Mouse (Mus musculus): ENCODE results near the gene Plpp1.

The Plpp1 gene

DNA sequence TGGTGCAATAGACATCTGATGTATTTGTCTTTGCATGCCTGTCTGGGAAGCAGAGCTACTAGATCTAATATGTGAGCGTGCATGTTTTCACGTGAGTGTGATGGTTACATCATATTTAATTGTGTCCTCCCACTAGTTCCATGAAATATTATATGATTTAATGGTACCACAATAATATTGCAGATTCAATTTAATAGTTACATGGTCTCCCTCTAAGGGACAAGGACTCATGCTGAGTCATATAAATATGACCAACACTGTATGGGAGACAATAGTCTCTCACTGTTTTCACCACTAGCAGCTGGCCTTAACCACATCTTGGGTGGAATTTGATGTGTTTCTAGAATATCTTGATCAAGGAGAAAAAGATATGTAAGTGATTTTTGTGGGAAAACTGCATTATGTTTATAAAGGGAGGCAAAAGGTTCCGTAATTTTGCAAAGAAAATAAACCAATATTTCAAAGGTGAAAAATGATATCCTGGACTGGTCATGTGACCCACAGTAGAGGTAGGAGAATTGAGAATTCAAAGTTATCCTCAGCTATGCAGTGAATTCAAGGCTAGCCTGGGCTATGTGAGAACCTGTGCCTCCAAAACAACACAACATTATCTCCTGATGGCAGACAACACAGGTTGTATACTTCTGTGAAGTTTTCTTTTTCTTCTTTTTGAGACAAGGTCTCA lies 26.5 kb upstream of the Plpp1 start:
- DNase-seq: no peak

DNA sequence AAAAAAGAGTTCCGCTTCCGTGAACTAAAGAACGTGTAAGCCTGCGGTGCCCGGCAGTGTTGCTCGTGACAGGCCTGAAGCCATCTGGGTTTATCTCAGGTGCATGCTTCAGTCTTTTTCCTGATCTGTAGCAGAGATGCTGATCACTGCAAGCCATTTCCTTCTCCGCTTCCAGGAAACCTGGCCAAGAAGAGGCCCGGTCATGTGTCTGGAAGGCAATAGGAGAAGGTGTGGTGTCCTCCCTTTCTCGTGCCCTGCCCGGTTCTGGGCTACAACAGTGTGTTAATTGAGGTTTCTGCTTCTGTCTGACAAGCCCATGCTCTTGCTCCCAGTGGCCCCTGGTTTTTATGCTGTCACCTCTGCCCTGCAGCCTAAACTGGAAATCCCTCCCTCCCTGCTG lies 24.7 kb upstream of the Plpp1 start:
- DNase-seq: no peak

DNA sequence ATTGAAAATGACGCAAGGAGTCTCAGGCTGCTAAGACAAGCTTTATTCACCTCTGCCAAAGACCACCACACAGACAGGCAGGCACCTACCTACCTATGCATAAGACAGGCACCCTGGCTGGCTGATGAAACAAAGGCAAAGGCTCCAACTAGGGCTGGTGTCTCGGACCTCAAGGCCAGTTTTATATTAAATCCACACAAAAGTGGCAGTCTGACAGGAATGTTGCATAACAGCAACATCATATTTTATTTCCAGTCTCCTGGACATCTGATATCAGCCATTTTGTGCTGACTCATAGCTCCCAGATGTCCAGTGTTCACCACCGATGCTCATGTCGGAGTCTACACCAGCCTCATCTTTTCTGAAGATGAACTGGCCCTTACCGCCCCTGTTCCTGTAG lies 22.2 kb upstream of the Plpp1 start:
- no peak for DNase-seq

DNA sequence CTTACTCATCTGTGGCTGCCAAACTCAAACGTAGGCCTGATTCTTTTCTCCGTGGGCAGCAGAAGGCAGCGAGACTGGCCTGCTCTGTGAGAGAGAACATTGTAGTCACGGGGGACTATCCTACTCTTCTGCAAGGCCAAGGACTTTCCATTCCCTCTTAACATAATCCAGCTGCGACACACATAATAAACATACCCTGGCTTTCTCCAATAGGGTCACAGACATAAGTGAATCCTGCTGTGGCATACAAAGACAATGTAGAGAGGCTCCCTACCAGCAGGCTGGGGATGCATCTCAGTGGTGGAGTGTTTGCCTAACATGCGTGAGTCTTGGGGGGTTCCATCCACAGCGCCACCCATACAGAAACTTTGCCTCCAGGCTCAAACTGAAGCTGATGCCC lies 15.3 kb upstream of the Plpp1 start:
- no peak for DNase-seq

DNA sequence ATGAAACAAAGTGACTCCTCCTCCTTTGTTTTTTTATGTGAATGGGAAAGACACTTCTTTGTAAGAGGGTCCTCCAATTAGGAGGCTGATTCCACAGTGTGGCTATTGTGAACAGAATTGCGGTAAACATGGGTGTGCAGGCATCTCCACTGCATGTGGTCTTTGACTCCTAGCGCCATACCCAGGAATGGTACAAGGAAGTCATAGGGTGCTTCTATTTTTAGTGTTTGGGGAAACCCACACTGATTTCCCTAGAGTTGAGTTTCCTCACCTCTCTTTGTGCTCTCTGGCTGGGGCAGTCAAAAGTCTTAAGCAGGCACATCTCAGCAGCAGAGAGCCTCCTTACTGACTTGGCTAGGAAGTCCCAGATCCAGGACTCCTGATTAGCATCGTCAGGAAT lies 14.4 kb upstream of the Plpp1 start:
- DNase-seq: no peak

DNA sequence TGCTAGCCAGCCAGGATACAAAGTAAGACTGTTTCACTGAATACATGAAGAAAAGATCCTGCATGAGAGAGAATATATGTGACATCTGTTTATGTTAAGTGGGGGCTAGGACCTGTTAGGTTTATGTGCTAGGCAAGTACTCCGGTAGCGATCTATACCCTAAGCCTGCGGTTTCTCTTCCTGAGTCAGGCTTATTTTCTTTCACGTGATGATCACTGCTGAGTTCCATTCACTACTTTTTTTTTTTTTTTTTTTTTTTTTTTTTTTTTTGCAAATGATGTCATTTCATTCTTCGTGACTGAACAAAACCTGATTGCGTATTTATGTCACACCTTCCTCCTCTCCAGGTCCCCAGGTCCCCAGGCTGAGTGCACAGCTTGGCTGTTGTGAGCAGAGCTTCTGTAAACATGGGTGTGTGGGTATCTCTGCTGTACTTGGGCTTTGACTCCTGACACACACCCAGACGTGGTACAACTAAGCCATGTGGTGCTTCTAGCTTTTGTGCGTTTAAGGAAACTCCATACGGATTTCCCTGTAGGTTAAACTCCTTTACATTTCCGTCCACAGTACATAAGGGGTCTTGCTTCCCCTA lies 13.6 kb upstream of the Plpp1 start:
- DNase-seq: no peak

DNA sequence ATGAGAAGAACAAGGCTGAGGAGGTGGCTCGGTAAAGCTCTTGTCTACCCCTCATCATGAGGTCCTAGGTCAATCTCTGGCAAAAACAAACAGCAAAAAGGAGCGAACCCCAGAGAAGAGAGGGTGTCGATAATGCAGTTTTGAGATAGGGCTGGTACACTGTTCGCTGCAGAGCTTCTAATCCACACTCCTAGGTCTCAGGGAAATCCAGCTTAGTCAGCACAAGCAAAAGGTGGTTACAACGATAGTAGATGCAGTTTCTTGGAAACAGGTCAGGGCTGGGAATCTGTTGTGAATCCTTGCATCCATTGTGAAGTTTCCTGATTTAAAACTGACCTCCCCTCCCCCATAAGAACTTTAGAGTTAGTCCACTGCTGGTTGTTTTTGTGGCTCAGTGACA lies 9.8 kb upstream of the Plpp1 start:
- DNase-seq: no peak

DNA sequence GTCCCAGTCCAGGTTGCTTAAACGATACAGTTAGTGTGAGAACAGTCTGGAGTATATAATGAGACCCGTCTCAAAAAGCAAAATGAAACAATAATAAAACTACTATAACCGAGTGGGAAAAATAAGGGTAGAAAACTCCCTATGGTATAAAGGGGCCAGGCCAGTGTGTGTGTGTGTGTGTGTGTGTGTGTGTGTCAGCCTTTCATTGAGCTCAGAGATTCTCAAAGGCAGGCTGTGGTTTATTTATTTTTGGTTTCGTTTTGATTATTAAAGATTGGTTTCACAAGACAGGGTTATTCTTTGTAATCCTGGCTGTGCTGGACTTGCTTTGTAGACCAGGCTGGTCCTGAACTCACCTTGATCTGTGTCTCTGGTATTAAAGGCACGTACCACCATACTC lies 8.7 kb upstream of the Plpp1 start:
- no peak for DNase-seq

DNA sequence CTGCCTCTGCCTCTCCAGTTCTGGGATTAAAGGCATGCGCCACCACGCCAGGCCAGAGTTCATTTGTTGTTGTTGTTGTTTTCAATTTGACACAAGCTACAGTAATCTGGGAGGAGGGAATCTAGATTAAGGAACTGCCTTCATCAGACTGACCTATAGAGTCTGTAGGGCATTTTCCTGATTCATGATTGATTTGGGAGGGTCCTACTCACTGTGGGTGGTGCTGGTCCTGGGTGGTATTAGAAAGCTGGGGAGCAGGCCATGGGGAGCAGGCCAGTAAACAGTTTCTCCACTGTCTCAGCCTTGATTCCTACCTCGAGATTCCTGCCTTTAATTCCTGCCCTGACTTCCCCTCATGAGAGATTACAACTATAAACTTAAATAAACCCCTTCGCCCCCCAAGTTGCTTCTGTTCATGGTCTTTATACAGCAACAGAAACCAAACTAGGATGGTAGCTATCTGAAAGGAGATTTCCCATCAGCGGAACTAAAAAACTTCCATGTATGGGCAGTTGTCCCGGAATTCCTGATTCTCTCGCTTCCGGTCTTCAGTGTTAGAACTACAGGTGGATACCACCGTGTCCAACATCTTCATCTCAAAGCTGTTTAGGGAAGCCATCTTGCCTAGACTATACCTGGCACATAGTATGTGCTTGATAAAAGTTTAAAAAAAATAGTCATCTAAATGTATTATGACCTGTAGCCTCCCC lies 2.2 kb upstream of the Plpp1 start:
- DNase-seq: no peak

DNA sequence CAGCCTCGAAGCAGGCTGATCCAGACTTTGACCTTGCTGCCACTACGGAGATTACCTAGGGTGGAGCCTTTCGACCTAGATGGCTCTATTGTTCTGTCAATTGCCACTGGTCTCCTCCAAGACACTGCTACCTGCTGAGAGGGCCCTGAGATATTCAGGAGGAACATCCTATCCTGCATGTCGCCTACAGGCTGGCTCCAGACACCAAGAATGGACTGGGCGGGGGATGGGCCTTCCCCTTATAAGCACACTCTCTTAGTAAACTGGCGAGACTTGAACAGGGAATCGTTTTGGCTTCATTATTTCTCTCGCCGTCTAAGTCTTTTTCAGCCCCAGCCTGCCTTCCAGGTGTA lies 1.7 kb upstream of the Plpp1 start:
- no peak for DNase-seq

DNA sequence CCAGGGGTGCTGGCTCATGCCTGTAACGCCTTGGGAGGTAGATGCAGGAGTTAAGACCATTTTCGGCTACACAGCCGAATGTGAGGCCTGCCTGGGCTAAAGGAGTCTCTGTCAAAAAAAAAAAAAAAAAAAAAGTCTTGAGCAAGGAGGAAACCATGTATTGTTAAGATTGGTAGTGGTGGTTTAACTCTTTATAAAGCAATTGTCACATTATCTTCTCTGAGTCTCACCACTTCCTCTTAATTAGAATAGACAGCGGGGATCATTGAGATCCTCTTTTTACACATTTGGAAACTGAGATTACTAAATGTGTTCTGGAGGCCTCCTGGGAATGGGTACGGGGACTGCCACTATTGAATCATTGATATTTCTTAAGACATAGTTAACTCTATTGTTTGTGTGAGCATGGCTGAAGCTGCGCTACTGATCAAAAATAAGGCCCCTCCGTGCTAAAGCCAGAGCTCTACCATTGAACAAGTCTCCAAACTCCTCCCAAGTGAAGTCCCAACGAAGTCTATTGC lies 811 bp upstream of the Plpp1 start:
- DNase-seq: no peak

DNA sequence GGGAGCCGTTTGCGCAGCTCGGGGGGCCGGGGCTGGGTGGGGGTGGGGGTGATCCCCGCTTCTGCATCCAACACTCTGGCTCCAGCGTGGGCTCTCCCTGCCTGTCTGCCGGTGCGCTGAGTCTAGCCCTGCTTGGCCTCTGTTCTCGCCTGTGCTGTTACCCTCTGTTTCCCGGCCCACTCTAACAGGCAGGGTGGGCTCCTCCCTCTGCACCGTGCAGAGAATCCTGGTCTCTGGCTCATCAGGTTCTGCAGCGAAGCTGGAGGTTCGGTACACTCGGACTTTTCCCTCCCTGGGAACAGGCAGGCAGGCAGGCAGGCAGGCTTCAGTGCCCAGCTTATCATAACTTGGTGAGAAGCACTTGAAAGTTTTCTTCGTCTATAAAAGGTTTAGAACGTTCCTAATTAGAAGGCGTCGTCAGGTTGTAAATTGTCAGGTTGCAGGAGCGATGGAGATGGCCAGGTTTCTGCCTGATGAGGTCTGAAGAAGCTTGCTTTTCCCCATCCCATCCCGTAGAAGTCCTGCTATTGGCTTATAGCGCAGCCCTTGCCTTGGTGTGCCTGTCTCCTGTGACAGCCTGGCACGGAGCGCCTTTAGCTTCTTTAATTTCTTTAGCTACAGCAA lies 901 bp downstream of the Plpp1 start:
- peak; percentile 53 for DNase-seq

DNA sequence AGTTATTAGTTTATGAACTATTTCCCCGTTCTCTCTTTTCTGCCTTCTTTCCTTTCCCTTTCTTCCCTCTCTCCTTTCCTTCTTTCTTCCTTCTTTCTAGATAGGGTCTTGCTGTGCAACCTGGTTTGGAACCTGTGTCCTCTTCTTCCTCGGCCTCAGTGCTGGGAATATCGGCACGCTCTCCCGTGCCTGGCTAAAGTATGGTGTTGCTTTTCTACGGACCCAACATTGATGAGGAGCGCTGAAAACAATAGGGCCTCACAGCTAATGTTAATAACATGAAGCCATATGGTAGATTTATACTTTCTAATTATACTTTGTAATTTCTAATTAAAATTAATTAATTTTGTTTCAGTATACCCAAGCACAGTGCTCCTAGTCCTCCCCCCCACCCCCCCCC lies 2.5 kb downstream of the Plpp1 start:
- no peak for DNase-seq

DNA sequence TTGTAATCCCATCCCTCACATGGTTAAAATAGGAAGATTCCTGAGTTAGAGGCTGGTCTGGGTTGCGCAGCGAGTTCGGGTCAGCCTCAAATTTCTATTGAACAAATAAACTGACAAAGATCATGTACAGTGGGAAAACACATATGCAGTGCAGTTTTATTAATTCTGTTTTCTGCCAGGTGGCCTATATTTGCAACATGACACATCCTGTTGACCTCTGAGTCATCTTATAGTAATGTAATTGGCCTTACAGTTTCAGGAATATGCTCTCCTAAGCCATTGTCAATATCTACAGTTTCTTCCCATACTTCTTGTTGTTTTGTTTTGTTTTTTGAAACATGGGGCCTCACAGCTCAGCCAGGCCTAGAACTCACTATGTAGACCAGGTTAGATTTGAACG lies 3.1 kb downstream of the Plpp1 start:
- no peak for DNase-seq

DNA sequence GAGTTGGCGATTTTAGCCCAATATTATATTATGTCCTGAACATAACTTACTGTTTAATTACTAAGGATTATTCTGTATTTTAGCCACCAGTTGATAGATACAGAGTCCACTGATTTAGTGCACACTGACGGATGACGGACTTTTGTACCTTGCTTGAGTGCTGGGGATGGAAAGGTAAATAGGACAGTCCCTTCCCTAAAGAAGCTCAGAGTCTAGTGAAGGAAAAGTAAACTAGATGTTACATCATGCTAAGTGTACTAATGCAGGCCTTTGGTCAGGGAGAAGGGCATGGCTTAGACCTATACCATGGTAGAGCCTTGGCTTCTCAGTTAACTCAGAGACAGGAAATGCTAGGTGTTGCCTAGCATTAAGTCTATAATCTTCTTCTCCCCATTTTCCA lies 4.9 kb downstream of the Plpp1 start:
- no peak for DNase-seq

DNA sequence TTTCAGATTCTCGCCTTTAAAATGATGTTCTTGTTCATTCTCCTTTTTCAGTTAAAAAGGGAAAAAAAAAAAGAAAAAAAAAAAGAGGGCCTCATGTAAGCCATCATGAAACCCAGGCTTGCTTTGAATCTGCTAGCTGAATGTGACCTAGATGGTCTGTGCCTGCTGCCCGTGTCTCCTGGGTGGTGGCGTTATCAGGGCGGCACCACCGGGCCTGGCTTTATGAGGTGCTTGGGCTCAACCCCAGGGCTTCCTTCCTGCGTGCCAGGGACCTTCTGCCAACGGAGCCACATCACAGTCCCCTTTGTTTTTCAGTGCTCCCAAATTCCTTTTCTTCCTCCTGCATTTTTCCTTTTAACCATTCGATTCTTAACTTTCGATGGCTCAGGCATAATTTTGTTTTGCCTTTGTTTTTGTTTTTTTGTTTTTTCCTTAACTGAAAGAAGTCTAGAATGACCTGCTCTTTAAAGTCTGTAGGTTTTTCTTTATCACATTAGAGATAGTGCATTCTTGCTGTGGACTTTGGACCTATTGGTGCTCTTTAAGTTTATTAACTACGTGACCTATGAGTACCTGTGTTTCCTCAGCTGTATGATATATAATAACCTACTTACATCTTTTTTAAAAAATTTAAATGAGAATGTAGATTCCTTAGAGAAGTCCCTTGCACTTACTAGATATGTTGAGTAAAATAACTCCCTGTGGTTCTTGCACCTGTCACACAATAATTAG lies 7.5 kb downstream of the Plpp1 start:
- no peak for DNase-seq

DNA sequence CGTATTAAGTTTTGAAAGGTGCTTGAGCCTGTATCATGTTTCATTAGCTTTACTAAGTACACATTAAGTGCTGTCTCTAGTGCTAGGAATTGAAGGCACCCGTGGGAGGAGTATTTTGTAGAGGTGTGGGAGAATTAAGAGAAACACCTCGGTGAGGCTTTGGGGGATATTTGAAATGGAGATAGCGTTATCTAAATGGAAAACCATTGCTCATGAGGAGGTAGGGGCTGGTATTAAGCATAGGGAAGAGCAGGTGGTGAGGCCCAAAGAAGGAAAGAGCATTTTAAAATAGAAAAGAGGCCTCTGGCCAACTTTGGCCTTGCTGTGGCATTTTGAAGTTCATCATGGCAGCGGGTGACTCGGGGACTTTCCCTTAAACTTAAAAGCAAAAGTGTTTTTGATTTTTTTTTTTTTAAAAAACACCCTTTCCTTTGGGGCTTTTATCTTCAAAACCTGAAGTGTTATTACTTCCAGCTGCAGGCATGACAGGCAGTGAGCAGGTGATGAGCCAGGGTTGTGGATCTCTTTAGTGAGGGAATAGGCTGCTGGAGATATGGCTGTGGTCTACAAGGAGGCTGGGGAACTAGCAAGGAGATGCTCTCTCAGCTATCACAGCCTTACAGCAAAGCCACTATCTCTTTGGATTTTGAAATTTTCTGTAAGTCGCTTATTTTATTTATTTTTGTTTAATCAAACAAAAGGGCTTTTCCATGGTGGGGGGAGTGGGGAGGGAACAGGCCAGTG lies 9.1 kb downstream of the Plpp1 start:
- DNase-seq: no peak

DNA sequence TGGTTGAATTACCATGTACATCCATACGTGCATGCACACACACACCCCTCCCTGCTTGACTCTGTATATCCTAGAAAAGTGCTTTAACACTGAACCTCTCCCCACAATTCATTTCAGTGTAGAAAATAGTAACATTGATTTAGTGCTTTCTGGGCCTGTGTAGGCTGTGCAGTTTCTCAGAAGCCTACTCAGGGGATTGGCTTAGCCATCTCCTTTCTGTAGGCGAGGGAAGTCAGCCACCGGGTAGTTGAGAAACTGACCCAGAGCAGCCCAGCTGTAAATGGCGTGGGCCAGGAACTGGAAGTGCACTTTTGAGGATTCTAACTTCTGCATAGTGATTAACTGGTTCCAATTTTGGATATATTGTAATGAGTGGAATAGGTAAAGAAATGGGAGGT lies 9.7 kb downstream of the Plpp1 start:
- DNase-seq: no peak

DNA sequence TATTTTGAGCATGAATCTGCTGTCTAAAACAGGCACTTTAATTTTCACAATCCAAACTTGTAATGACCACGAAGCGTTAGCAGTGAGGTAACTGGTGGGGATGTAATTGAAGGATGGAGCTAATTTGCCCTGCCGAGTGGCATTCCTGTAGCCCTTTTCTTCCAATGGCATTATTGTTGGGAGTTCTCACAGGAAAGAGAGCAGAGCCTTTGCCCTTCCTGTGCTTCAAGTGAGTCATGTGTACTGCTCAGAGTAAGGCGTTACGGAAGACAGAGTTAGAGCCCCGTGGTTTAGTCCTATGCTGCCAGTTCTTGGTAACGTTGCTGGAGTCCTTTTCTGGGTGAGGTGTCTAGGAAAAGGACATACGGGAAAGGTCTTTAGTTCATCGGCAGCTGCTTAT lies 10.2 kb downstream of the Plpp1 start:
- no peak for DNase-seq

DNA sequence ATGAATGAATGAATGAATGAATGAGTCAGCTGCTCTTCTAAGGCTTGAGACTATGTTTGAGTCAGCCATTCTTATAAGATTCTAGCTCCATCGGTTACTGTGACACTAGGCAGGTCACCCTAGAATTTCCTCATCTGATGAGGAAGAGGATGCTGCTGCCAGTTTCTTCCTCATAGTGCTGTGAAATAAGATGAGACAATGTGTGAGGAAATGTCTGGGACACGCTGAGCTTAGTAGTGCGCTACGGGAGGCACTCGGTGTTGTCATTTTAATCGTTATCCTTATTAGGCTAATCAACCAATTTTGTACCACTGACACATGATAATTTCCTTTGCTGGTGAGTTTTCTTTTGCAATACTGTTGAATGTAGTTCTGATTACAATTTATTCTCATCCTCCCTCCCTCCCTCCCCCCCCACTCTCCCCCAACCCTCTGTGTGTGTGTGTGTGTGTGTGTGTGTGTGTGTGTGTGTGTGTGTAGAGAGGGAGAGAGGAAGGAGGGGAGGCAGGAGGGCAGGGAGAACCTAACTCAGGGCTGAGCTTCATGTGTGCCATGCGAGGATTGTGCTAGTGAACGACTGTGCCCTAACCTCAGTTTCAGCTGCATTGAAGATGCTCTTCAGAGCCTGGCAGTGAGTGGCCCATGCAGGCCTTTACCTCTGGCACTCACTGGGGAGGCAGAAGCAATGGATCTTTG lies 11.3 kb downstream of the Plpp1 start:
- DNase-seq: no peak

DNA sequence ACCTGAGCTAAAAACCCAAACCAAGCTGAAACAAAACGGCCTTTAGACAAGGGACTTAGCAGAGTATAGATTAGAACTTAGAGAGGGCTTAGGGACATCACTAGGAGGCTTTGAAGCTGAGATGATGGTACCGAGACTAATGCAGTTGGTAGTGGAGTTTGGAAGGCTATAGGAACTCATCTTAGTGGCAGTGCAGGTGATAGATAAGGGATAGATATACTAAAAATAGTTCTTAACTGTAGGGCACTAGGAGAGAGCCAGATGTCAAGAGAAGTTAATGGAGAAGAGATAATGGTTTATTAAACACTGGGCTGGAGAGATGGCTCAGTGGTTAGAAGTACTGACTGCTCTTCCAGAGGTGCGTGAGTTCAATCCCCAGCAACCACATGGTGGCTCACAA lies 15.4 kb downstream of the Plpp1 start:
- DNase-seq: no peak

DNA sequence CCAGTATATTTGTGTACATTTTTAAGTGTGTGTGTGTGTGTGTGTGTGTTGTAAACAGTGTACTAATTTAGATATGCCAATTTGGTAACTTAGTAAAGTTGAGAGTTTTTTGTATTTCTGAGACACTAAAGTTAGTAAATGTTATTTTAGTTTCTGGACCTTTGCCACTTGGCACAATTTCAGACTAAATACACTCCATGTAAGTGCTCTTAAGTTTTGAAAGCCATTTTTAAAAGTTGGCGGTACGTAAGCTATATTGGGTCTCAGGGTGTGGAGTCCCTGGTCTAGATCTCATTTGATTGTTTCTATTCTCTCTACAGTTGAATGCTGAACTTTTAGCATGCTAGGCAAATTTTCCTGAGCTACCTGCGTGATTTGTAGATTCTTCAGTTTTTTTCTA lies 17.5 kb downstream of the Plpp1 start:
- no peak for DNase-seq
